ENCODE assay signal across 9 mouse cellular contexts in genomic region chr7:128031403-128031976, GRCm38 (mm10). TPM values are rescaled to one million over a fixed set of nuclear protein-coding genes. Genes with fewer than 3 reads are reported as not detected.
DNase-seq lines count a peak whose midpoint lies in the region; ATAC-seq lines count a peak whose summit lies in the region.
"Had no signal": no experiment of that assay in that cellular context is flagged by ENCODE, and none has a peak within 500 bp of the region (broad histone marks: within the 10 kb centered on the region; RNA-seq: fewer than 3 reads in every experiment).

No protein-coding gene starts in this region.

- no peaks in the 10 kb centered on the region for H3K27me3 ChIP-seq in kidney, embryonic 16.5 days (ENCODE audit: insufficient read depth, low read length)
- no peaks in the 10 kb centered on the region for H3K27me3 ChIP-seq in midbrain, embryonic 16.5 days (ENCODE audit: control insufficient read depth, insufficient read depth, low read depth, low read length)
- H3K27me3 ChIP-seq: lung, embryonic 15.5 days had no signal

- peak; percentile 11 for DNase-seq in kidney, adult 11 months
- DNase-seq in c-Kit-positive CD71-positive TER-119-negative erythroid progenitor cells, embryonic 14.5 days (ENCODE audit: low read depth), result peak; percentile 44
- peak; percentile 18 to 20 for DNase-seq in kidney, adult 8-10 months
- no peak for DNase-seq in frontal cortex, postnatal 36 days (ENCODE audit: low spot score in 2 of 2)
- DNase-seq in ovary, postnatal 10 days (ENCODE audit: low spot score), result no peak
- DNase-seq in left cerebral cortex, adult 9 months (ENCODE audit: low spot score in 2 of 2), result no peak

- ATAC-seq in kidney, embryonic 16.5 days (ENCODE audit: low FRiP score, low TSS enrichment), result no peak; the same call in 1 of the 2 replicates
- peak; percentile 80 for ATAC-seq in midbrain, embryonic 16.5 days

- H3K4me1 ChIP-seq in kidney, embryonic 16.5 days (ENCODE audit: insufficient read depth, low read length), result no peaks in the 10 kb centered on the region
- H3K4me1 ChIP-seq in midbrain, embryonic 16.5 days (ENCODE audit: control insufficient read depth, insufficient read depth, low read length), result no peaks in the 10 kb centered on the region
- H3K4me1 ChIP-seq: lung, embryonic 15.5 days had no signal

- no peak overlapping the region for H3K9ac ChIP-seq in kidney, embryonic 16.5 days (replicated peaks; ENCODE audit: low read length)
- H3K9ac ChIP-seq in midbrain, embryonic 16.5 days (ENCODE audit: low read depth, low read length), result no peak overlapping the region
- H3K9ac ChIP-seq: lung, embryonic 15.5 days had no signal

- WGBS in kidney, embryonic 16.5 days, result 38% methylated on average over 9 of the region's 9 CpGs
- WGBS in midbrain, embryonic 16.5 days, result 42% methylated on average over 9 of the region's 9 CpGs

- H3K9me3 ChIP-seq in kidney, embryonic 16.5 days (ENCODE audit: low read length), result no peaks in the 10 kb centered on the region
- H3K9me3 ChIP-seq in midbrain, embryonic 16.5 days (replicated peaks; ENCODE audit: control insufficient read depth, low read length, poor library complexity, severe bottlenecking), result no peaks in the 10 kb centered on the region
- H3K9me3 ChIP-seq: lung, embryonic 15.5 days had no signal

- no peak overlapping the region for H3K4me2 ChIP-seq in kidney, embryonic 16.5 days (replicated peaks; ENCODE audit: low read depth, low read length)
- no peak overlapping the region for H3K4me2 ChIP-seq in midbrain, embryonic 16.5 days (ENCODE audit: low read length)
- H3K4me2 ChIP-seq: lung, embryonic 15.5 days had no signal

- H3K27ac ChIP-seq in kidney, embryonic 16.5 days (ENCODE audit: low read length), result no peak overlapping the region
- no peak overlapping the region for H3K27ac ChIP-seq in midbrain, embryonic 16.5 days (ENCODE audit: low read length)
- H3K27ac ChIP-seq: lung, embryonic 15.5 days had no signal

- no peak overlapping the region for H3K4me3 ChIP-seq in kidney, embryonic 16.5 days (ENCODE audit: low read length)
- no peak overlapping the region for H3K4me3 ChIP-seq in midbrain, embryonic 16.5 days (ENCODE audit: low read depth, low read length)
- H3K4me3 ChIP-seq: lung, embryonic 15.5 days had no signal

- H3K36me3 ChIP-seq in kidney, embryonic 16.5 days (ENCODE audit: insufficient read depth, low read length), result no peaks in the 10 kb centered on the region
- H3K36me3 ChIP-seq in midbrain, embryonic 16.5 days (ENCODE audit: control insufficient read depth, insufficient read depth, low read length), result no peaks in the 10 kb centered on the region
- H3K36me3 ChIP-seq: lung, embryonic 15.5 days had no signal

RNA-seq across cellular contexts. Expression of gene Trim72, which starts 27.7 kb away (rescaled TPM):
- 0.16 and 0.23 TPM in 2 replicates for polyA plus RNA-seq in kidney, embryonic 16.5 days (2015; fragmentation: Nextera tagmentation; extraction: Ambion mirVana)
- not detected in 2 replicates for polyA plus RNA-seq in midbrain, embryonic 16.5 days (2015; fragmentation: Nextera tagmentation; extraction: Ambion mirVana)

RNA-seq across cellular contexts. Expression of gene Itgam, which starts 30.9 kb away (rescaled TPM):
- polyA plus RNA-seq in kidney, embryonic 16.5 days (2015; fragmentation: Nextera tagmentation; extraction: Ambion mirVana), result 0.80 and 1.0 TPM in 2 replicates
- 0.83 and 0.90 TPM in 2 replicates for polyA plus RNA-seq in midbrain, embryonic 16.5 days (2015; fragmentation: Nextera tagmentation; extraction: Ambion mirVana)

RNA-seq across cellular contexts. Expression of gene Gm49368, which starts 31.0 kb away (rescaled TPM):
- polyA plus RNA-seq in kidney, embryonic 16.5 days (2015; fragmentation: Nextera tagmentation; extraction: Ambion mirVana), result not detected in 2 replicates
- not detected in 2 replicates for polyA plus RNA-seq in midbrain, embryonic 16.5 days (2015; fragmentation: Nextera tagmentation; extraction: Ambion mirVana)
- polyA plus RNA-seq: lung, embryonic 15.5 days had no signal

RNA-seq across cellular contexts. Expression of gene Pycard, which starts 37.8 kb away (rescaled TPM):
- polyA plus RNA-seq in kidney, embryonic 16.5 days (2015; fragmentation: Nextera tagmentation; extraction: Ambion mirVana), result 60.1 and 61.8 TPM in 2 replicates
- 2.3 and 6.9 TPM in 2 replicates for polyA plus RNA-seq in midbrain, embryonic 16.5 days (2015; fragmentation: Nextera tagmentation; extraction: Ambion mirVana)

Comparison
In these comparisons a context has a peak if more than half of its experiments do, and no peak if none do; other contexts are left out.
1. DNase-seq: peak in kidney, adult 11 months (single experiment), c-Kit-positive CD71-positive TER-119-negative erythroid progenitor cells, embryonic 14.5 days (single experiment) and kidney, adult 8-10 months (2 of 2); none in frontal cortex, postnatal 36 days (0 of 2), ovary, postnatal 10 days (single experiment) and left cerebral cortex, adult 9 months (0 of 2).